Mouse (Mus musculus) forebrain, embryonic 15.5 days (tissue): ENCODE results near the gene Smarcd3. TPM values are rescaled to one million over a fixed set of nuclear protein-coding genes. Genes with fewer than 3 reads are reported as not detected.

Experiments used
- ATAC-seq: fragments of 200-750 bp; cut with Nextera tagmentation; replicated peaks from 2 replicates; pipeline ENCODE4 v1.8.0; 2017; ENCODE audit warnings: mild to moderate bottlenecking, moderate TSS enrichment, moderate library complexity
- H3K27ac ChIP-seq: fragments of 300-500 bp; sonication (generic); replicated peaks from 2 replicates; pipeline ENCODE4 v1.5.1; 2015; ENCODE audit warnings: mild to moderate bottlenecking, inconsistent platforms
- H3K27me3 ChIP-seq: fragments of 300-500 bp; sonication (generic); 2 replicates; pipeline ENCODE4 v1.6.1; 2015; ENCODE audit warnings: inconsistent platforms
- H3K36me3 ChIP-seq: fragments of 300-500 bp; sonication (generic); 2 replicates; pipeline ENCODE4 v1.6.1; 2015; ENCODE audit warnings: mild to moderate bottlenecking, inconsistent platforms
- H3K4me1 ChIP-seq: fragments of 300-500 bp; sonication (generic); 2 replicates; pipeline ENCODE4 v1.6.1; 2015; ENCODE audit warnings: inconsistent platforms
- H3K4me2 ChIP-seq: fragments of 300-500 bp; sonication (generic); replicated peaks from 2 replicates; pipeline ENCODE4 v1.6.1; 2015; ENCODE audit warnings: mild to moderate bottlenecking, inconsistent platforms
- H3K4me3 ChIP-seq: fragments of 300-500 bp; sonication (generic); 2 replicates; pipeline ENCODE4 v1.5.1; 2015; ENCODE audit warnings: mild to moderate bottlenecking, inconsistent platforms
- H3K9ac ChIP-seq: fragments of 300-500 bp; sonication (generic); replicated peaks from 2 replicates; pipeline ENCODE4 v1.6.1; 2015; ENCODE audit warnings: mild to moderate bottlenecking, inconsistent platforms
- H3K9me3 ChIP-seq: fragments of 300-500 bp; sonication (generic); 2 replicates; pipeline ENCODE4 v1.6.1; 2016; ENCODE audit warnings: inconsistent platforms
- WGBS: fragments of 180-500 bp; shearing (Covaris S2); methylation state at CpG from one replicate; pipeline ENCODE4 v1.1.7; 2015; ENCODE audit warnings: mixed read lengths; 5-methylcytosine and 5-hydroxymethylcytosine counted together
- polyA plus RNA-seq: library from polyadenylated mRNA; unstranded; fragments of >200 nt; fragmentation: Nextera tagmentation; extraction: Ambion mirVana; gene quantifications from 2 replicates; pipeline ENCODE4 v1.2.1, GENCODE M21; 2015

The Smarcd3 gene
- polyA plus RNA-seq, 1 experiment from 2014 or later: 176 TPM

DNA sequence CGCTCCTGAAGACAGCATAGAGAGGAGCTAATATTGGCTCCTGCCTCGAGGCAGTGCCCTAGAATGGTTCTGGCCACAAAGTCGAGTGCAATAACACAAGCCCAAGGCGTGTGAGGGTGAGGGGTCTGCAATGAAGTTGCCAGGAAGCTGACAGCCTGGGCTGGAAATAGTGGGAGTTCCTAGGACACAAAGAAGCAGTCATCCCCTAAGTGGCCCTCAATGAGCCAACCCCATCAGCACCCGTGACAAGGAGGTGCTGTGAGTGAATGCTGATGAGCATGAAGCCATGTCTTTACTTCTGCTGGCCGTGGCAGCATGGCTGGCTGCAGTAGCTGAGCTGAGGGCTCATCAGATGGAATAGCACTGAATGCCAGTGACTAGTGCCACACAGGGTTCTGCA is 9.1 kb downstream of the Smarcd3 start:
- H3K4me2 ChIP-seq: no peak overlapping the region

GRCm38 (mm10) chr5:24612302-24612649 is 11.9 kb downstream of the Smarcd3 start:
- 53% methylated on average over 5 of the region's 5 CpGs for WGBS
- no peak overlapping the region for H3K4me3 ChIP-seq
- H3K9ac ChIP-seq: no peak overlapping the region
- H3K4me1 ChIP-seq: peaks cover 20% of the 10 kb centered on the region
- ATAC-seq: peak; percentile 65
- no peak overlapping the region for H3K4me2 ChIP-seq
- H3K27me3 ChIP-seq: no peaks in the 10 kb centered on the region
- H3K9me3 ChIP-seq: no peaks in the 10 kb centered on the region
- peak overlapping the region; percentile 71 for H3K27ac ChIP-seq
- no peaks in the 10 kb centered on the region for H3K36me3 ChIP-seq

More for the DNA sequence above, 9.1 kb downstream of the Smarcd3 start:
- Histone ChIP-seq H3K4me1 (peaks cover 23% of the 10 kb centered on the region), H3K9me3 (no peaks in the 10 kb centered on the region), H3K36me3 (no peaks in the 10 kb centered on the region), H3K9ac (no peak overlapping the region), H3K4me3 (no peak overlapping the region), H3K27me3 (no peaks in the 10 kb centered on the region), H3K27ac (no peak overlapping the region)
- 69% methylated on average over 6 of the region's 6 CpGs for WGBS
- ATAC-seq: no peak

DNA sequence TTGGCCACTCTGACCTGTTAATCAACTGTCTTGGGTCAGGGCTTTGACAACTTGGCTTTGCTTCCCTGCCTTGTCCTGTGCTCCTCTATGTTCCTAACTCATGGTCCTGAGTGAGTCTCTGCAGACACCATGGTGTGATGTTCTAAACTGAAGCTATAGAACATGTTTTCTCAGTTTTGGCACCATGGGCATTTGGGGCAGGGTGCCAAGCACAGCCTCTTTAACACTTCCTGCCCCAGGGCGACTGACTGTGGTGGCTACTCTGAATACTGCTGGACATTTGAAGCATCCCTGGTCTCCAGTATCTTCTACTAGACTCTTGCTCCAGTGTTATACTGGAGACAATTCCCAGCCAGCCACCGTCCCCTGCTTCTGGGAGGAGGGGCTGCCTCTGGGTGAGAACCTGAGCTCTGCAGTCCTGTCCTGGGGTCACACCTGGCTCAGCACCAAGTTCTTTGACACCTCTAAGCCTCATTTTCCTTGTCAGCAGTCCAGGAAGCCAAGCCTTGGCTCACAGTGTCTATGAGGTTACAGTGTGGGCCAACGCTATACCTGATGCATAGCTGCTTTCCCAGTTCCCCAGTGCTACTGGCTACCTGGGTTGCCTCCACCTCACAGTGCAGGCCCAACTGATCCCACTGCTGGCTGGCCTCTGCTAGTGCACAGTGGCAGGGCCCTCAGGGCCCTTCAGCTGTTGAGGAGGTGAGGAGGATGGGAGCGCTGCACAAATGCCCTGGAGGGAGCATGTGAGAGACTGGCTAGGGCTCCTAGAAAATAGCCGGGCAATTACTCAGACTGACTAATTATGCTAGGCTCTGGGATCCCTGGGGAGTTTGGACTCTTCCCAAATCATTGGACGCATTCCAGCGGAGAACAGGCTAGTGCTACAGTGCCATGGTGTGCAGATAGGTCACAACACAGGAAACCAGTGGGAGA is 12.6 kb downstream of the Smarcd3 start:
- H3K4me1 ChIP-seq: peaks cover 24% of the 10 kb centered on the region
- no peak overlapping the region for H3K9ac ChIP-seq
- H3K27me3 ChIP-seq: no peaks in the 10 kb centered on the region
- no peaks in the 10 kb centered on the region for H3K9me3 ChIP-seq
- H3K4me3 ChIP-seq: no peak overlapping the region
- peak; percentile 86 for ATAC-seq
- peak overlapping the region; percentile 71 for H3K27ac ChIP-seq
- no peaks in the 10 kb centered on the region for H3K36me3 ChIP-seq
- no peak overlapping the region for H3K4me2 ChIP-seq
- WGBS: 20% methylated on average over 7 of the region's 7 CpGs

DNA sequence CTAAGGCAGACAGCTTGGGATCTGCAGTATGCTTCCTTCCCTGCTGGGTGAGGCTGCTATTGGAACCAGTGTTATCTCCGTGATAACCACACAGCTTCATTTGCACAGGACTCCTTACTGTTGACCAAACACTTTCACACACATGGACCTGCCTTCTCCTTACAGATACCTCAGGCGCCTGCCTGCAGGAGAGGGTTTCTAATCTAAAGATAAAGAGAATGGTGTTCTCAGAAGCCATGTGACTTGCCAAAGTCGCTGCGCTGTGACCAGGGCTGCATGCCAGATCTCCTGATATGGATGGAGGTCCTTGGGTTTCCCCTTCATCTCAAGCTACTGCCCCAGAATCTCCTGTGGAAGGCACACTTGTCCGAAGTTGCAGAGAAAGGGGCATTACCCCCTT is 14.8 kb downstream of the Smarcd3 start:
- 63% methylated on average over 5 of the region's 5 CpGs for WGBS
- no peak overlapping the region for H3K4me3 ChIP-seq
- peaks cover 40% of the 10 kb centered on the region for H3K4me1 ChIP-seq
- H3K4me2 ChIP-seq: no peak overlapping the region
- H3K9ac ChIP-seq: no peak overlapping the region
- H3K27me3 ChIP-seq: no peaks in the 10 kb centered on the region
- no peak for ATAC-seq
- H3K9me3 ChIP-seq: no peaks in the 10 kb centered on the region
- H3K36me3 ChIP-seq: no peaks in the 10 kb centered on the region
- H3K27ac ChIP-seq: no peak overlapping the region

- Histone ChIP-seq H3K4me3 (peak overlapping the region; percentile 67), H3K4me2 (peak overlapping the region; percentile 82), H3K27me3 (no peaks in the 10 kb centered on the region), H3K9me3 (no peaks in the 10 kb centered on the region), H3K9ac (peak overlapping the region; percentile 91), H3K27ac (peak overlapping the region; percentile 99), H3K4me1 (peaks cover 52% of the 10 kb centered on the region), H3K36me3 (no peaks in the 10 kb centered on the region)
- 13% methylated on average over 14 of the region's 14 CpGs for WGBS
- no peak; the same call in 1 of the 2 replicates for ATAC-seq
Measured at GRCm38 (mm10) chr5:24605980-24606665, 18.1 kb downstream of the Smarcd3 start.

DNA sequence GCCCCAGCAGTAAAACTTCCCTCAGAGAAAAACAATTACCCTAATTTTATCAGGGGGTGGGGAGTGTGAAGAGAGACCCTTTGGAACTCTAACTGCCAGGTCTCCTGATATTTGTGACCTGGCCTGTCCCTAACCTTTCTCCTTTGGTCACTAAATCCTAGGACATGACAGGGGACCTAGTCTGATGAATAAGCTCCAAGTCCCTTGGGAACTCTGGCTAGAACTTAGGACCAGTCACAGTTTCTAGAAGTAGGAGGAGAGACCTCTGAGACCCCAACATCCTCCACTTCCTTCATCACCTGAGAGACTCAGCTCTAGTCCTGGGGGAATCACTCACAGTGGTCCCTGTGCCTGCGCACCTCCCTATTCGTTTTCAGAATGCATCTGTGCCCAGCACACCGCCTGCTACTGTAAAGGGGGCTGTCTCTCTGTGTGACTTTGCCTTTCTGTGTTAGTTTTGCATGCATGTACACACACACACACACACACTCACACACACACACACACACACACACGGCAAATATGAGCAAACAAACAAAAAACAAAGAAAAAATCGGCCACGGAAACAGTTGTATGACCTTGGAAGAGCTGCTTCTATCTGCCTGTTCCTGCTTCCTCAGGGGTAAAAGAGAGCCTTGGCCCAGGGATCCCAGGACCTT is 18.8 kb downstream of the Smarcd3 start:
- 8% methylated on average over 6 of the region's 6 CpGs for WGBS
- Histone ChIP-seq H3K27ac (peak overlapping the region; percentile 99), H3K4me1 (peaks cover 55% of the 10 kb centered on the region), H3K9me3 (no peaks in the 10 kb centered on the region), H3K36me3 (no peaks in the 10 kb centered on the region), H3K4me2 (peak overlapping the region; percentile 82), H3K27me3 (no peaks in the 10 kb centered on the region), H3K9ac (peak overlapping the region; percentile 91), H3K4me3 (peak overlapping the region; percentile 67)
- no peak for ATAC-seq

- peaks cover 61% of the 10 kb centered on the region for H3K4me1 ChIP-seq
- H3K9ac ChIP-seq: peak overlapping the region; percentile 91
- peak overlapping the region; percentile 82 for H3K4me2 ChIP-seq
- H3K27me3 ChIP-seq: no peaks in the 10 kb centered on the region
- peak overlapping the region; percentile 67 for H3K4me3 ChIP-seq
- peak; percentile 59 for ATAC-seq
- peak overlapping the region; percentile 99 for H3K27ac ChIP-seq
- H3K9me3 ChIP-seq: no peaks in the 10 kb centered on the region
- WGBS: under 1% methylated on average over 45 of the region's 46 CpGs
- no peaks in the 10 kb centered on the region for H3K36me3 ChIP-seq
Measured at GRCm38 (mm10) chr5:24604656-24605100, 19.5 kb downstream of the Smarcd3 start.

- Histone ChIP-seq H3K4me2 (peak overlapping the region; percentile 82), H3K4me1 (peaks cover 66% of the 10 kb centered on the region), H3K9me3 (no peaks in the 10 kb centered on the region), H3K27me3 (no peaks in the 10 kb centered on the region), H3K36me3 (no peaks in the 10 kb centered on the region), H3K4me3 (peak overlapping the region; percentile 67), H3K9ac (peak overlapping the region; percentile 91), H3K27ac (peak overlapping the region; percentile 99)
- 11% methylated on average over 12 of the region's 12 CpGs for WGBS
- ATAC-seq: peak; percentile 1; the same call in 1 of the 2 replicates
Measured at GRCm38 (mm10) chr5:24604080-24604655, 20.0 kb downstream of the Smarcd3 start.

- H3K9ac ChIP-seq: peak overlapping the region; percentile 91
- WGBS: 63% methylated on average over 8 of the region's 8 CpGs
- ATAC-seq: no peak
Measured at GRCm38 (mm10) chr5:24603431-24604010, 20.7 kb downstream of the Smarcd3 start.

GRCm38 (mm10) chr5:24602751-24603343 is 21.4 kb downstream of the Smarcd3 start:
- Histone ChIP-seq H3K36me3 (no peaks in the 10 kb centered on the region), H3K4me3 (peak overlapping the region; percentile 67), H3K4me1 (peaks cover 78% of the 10 kb centered on the region), H3K27ac (peak overlapping the region; percentile 99), H3K9me3 (no peaks in the 10 kb centered on the region), H3K9ac (peak overlapping the region; percentile 82), H3K4me2 (peak overlapping the region; percentile 82), H3K27me3 (no peaks in the 10 kb centered on the region)
- ATAC-seq: peak; percentile 24
- 1% methylated on average over 16 of the region's 16 CpGs for WGBS

More at GRCm38 (mm10) chr5:24603431-24604010, 20.7 kb downstream of the Smarcd3 start:
- no peaks in the 10 kb centered on the region for H3K36me3 ChIP-seq
- H3K9me3 ChIP-seq: no peaks in the 10 kb centered on the region
- peak overlapping the region; percentile 67 for H3K4me3 ChIP-seq
- peaks cover 72% of the 10 kb centered on the region for H3K4me1 ChIP-seq
- peak overlapping the region; percentile 99 for H3K27ac ChIP-seq
- H3K4me2 ChIP-seq: peak overlapping the region; percentile 82
- no peaks in the 10 kb centered on the region for H3K27me3 ChIP-seq
